Mouse (Mus musculus) heart, postnatal 14 days (tissue): ENCODE measurements at regions not wholly inside any gene's neighbourhood (a gene's known extent, or its start where the extent isn't known, plus 50 kb on each side); places are given as distances from the start of the nearest gene placed in this dataset.
"Not testable (repeated sequence)": the region's sequence is repeated elsewhere in the genome, so short reads cannot be mapped to it uniquely, and the experiment has no call there.

Experiments used
- DNase-seq, 2 experiments: peaks; one replicate each; pipeline ENCODE4 v3.0.0; 2021 to 2022
- intact Hi-C: fragments of 180-260 bp; cut with DNase I; formaldehyde crosslinking; loops from one replicate; pipeline ENCODE4 v1.15.1; 2025

DNA sequence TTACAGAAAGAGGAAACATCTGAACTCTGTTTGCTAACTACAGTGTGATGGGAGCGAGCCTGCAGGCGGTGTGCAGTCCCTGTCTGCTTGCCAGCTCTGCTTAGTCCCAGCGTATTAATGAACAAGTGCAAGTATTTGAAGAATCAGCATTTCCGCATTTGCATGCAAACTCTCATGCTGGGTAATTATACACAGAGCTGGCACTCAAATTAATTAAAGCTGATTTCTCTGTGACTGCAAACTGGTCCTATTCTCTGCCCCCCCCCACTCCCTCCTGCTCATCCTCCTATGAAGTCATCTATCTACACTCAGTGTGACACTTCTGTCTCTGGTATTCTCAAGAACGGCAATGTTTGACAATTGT lies 85.1 kb upstream of the Adgrl2 start:
- no peak for DNase-seq
- intact Hi-C loops: no loop called here

DNA sequence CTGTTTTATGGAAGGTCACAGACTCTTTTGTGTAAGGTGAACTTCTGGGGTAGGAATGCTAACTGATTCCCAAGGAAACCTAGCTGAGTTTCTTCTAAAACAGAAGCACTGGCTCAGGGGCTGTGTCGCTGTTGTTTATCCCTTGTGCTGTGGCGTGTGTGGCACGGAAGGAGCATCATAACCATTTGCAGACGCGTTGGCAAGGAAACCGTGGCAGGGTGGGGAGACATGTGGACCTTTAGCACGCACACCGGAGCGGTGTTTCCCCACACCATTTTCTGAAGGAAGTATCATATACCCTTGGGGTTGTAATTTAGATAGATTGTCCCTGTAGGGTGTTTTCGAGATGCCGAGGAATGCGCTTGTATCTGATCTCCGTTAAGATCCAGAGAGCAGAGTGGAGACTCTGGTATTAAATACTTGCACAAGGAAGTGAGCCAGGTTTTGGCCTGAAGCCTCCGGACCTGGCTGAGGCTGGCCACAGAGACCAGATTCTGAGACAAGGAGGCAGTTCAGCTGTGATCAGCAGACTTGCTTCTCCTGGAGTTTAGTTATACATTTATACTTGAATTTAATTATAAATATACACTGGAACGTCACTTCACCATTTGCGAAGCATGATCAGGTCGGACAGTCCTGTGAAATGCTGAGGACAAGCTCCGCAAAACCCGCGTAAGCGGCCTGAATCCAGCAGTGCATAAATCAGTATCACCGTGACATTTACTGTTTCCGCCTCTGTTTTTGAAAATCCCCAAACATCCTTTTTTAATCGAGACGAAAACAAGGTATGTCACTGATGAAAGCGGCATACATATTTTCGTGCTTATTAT lies 84.5 kb upstream of the Adgrl2 start:
- DNase-seq: no peak
- intact Hi-C loops: no loop called here

DNA sequence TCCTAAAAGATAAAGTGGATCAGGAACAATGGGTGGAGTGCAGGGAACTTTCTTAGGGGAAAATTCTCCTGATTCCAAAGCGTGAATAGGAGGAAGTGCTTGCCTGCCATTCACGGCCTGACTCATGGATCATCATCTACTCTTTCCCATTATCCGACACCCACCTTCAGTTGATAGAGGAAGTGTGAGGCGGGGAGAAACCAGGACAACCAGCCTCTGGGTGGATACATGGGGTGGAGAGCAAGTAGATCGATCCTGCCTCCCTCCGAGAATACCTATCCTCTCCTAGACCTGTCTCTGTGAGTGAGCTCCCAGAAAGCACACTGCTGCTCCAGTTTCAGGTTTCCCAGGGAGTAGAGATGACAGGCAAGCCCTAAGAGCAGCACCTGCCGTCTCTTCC lies 79.8 kb upstream of the Adgrl2 start:
- no peak for DNase-seq
- intact Hi-C loops: no loop called here

DNA sequence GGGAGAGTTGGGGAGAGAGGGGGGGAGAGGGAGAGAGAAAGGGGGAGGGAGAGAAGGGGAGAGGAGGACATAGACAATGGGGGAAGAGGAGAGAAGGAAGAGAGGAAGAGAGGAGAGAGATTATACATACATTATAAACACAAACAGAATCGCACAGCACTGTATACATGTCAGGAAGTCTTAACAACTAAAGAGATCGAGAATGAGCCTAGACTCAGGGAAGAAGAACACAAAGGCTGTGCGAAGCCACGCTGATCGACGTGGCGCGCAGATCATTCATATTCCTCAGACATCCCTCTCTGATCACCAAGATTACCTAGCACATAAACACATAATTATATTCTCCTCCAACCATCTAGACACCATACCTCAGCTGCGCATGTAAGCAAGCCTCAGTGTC lies 79.1 kb upstream of the Adgrl2 start:
- no peak for DNase-seq
- intact Hi-C loops: no loop called here

DNA sequence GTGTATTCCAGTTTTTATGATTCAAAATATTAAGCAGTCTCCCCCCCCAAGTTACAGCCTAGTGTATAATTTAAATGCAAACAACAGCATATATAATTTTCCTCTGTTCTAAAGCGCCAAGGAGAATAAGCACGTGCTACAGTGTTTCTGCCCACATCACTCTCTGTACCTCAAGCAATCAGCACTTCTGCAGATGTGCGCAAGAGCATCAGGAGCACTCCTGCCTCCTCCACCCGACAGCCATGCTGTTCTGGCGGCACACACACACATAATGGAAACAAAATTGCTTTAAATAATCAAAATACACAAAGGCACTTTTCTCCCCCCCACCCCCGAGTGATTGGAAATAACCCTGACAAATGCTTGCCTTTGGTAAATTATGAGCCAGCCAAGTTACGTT lies 78.5 kb upstream of the Adgrl2 start:
- intact Hi-C loops: no loop called here

DNA sequence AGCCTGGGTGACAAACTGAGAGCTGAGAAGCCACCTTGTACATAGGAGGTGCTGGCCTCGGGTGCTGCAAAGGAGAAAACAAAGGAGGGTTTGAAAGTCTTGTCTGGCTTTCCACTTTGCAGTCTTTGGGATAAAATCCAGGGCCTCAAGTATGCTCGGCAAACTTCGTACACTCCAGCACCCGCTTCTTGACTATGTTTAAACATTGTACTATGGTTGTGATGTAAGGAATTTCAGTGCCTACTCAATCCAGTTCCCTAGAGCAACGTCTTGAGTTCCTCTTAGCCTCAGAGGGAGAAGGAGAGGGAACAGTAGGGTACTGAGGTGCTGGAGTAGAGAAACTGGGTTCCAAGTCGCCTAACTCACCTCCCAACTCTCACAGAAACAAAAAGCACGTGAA lies 77.4 kb upstream of the Adgrl2 start:
- no peak for DNase-seq
- intact Hi-C loops: no loop called here

More for the DNA sequence above, 78.5 kb upstream of the Adgrl2 start:
- DNase-seq: no peak

DNA sequence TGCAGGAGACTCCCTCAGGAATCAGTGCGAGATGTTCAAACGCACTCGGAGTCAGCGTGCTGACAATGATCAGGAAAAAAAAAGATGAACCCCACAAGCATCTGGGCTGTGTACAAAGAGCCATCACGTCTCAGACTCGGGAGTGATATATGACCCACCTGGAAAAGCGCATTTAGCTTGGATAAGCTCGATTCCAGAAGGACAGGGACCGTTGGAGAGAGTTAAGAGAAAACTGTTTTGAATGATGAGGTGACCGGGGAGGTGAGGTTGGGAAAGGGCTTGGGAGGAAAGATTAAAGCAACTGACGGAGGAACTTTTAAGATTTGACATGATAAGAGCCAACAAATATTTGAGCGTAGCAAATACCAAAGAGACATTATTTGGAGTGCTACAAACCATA lies 64.7 kb upstream of the Adgrl2 start:
- DNase-seq: no peak
- intact Hi-C loops: no loop called here

DNA sequence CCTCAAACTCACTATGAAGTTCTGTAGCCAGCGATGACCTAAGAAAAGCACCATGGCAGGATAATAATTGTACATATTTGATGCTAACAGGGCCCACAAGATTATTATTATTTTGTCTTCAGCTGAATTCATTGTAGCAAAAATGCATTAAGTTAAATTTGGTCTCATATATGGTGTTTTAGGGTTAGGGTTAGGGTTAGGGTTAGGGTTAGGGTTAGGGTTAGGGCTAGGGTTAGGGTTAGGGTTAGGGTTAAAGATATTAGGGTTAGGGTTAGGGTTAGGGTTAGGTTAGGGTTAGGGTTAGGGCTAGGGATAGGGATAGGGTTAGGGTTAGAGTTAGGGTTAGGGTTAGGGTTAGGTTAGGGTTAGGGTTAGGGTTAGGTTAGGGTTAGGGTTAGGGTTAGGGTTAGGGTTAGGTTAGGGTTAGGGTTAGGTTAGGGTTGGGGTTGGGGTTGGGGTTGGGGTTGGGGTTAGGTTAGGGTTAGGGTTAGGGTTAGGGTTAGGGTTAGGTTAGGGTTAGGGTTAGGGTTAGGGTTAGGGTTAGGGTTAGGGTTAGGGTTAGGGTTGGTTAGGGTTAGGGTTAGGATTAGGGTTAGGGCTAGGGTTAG lies 62.0 kb upstream of the Adgrl2 start:
- intact Hi-C loops: not testable (repeated sequence)

DNA sequence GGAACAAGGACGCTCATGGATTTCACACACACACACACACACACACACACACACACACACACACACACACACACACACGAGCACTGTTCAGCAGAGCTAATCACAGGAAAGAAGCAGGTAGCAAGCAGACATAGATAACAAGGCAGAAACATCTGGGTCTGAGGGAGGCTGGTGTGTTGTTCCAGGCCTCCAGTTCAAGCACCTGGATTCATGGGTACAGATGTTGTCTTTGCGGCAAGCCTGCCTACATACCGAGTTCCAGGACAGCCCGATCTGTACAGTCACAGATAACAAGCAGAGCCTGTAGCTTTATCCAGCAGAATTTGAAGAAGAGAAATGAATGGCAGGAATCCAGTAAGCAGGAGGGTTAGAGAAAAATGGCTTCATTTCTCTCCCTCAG lies 55.0 kb upstream of the Adgrl2 start:
- no peak for DNase-seq
- intact Hi-C loops: no loop called here

More for the DNA sequence above, 62.0 kb upstream of the Adgrl2 start:
- not testable (repeated sequence) for DNase-seq

DNA sequence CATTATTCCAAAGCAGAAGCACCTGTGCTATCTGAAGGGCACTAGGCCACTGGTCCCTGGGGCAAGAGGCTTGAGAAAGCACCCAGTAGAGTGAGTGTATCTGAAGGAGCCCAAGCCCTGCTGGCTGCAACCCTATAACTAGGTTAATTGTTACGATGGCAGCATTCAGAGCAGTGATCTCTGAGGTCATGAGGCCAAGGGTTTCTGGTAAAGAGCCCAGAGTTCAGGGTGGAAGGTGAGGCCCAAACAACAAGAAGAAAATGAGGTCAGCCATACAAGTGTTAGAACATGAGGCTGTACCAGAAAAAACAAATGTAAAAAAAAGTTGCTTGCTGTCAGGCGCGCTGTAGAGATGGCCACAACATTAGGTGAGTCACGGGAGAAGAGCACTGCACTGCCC lies 53.5 kb upstream of the Adgrl2 start:
- DNase-seq: no peak
- intact Hi-C loops: no loop called here

DNA sequence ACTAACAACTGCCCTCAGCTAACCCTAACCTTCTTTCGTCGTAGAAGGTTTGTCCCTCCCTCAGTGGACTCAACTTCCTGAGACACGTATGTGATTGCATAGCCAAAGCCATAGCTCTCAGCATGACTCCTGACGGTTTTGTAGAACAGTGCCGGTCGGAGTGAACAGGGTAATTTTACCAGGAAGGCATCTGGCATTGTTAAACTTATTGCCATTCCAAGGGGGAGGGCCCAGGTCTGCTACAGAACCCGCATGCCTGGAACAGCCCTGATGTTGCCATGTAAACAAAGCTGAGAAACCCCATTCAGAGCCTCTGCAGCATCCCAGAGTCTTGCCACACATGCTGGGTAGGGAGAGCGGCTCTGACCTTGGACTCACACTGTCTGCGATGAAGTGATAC lies 52.2 kb upstream of the Adgrl2 start:
- intact Hi-C loops: no loop called here
- no peak for DNase-seq

DNA sequence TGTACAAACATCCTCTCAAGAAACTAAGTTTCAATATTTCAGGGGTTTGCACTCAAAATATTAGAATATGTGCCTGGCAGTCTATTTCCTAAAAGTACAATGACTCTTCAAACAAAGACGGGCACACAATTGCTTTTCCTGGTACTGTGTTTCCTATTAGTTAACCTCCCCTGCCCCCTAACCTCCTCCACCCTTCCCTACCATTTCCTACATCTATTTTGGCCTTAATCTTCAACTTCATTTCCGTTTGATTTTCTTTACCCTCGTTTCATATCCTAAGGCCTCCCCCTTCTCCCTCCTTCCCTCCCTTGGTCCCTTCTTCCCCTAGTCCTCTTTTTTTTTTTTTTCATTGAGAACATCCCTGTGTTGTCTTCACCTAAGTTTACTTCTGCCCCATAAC lies 50.8 kb upstream of the Adgrl2 start:
- intact Hi-C loops: no loop called here
- no peak for DNase-seq
